Comparison of ENCODE assay signal across 16 mouse cellular contexts in the genomic region with DNA sequence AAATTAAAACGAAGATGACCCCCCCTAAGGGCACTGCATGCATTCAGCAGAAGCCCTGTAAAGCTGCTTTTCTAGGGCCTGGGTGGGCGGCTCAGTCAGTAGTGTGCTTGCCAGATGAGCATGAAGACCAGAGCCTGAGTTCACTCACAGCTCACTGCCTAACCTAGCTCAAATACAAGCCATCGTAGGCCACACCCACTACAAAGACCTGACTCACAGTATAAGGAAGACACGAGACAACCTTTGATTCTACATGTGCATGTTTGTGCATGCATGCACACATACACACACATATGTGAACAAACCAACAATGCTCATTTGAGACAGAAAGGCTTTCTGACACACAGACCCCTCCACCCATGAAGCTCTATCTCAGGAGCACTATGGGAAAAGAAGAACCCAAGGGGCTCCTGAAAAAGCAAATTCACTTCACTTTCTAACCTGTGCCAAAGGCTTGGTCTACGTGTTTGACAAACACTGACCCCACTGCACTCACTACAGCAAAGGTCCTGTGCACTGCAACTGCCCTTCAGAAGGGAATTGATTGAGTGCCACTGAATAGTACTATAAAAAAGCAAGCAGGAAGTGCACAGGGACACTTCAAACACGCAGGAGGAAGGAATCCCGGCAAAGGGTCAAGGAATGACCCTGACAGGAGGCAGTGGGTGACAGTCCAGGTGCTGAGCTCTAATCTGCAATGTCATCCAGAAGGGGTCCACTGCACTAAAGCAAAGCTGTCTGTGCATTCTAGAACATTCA. TPM values are rescaled to one million over a fixed set of nuclear protein-coding genes. Genes with fewer than 3 reads are reported as not detected.
"Had no signal": no experiment of that assay in that cellular context is flagged by ENCODE, and none has a peak within 500 bp of the region (broad histone marks: within the 10 kb centered on the region; RNA-seq: fewer than 3 reads in every experiment).

No protein-coding gene starts in this region.

- H3K27ac ChIP-seq: kidney, embryonic 15.5 days; left cerebral cortex, adult 2 months; limb, embryonic 15.5 days; midbrain, embryonic 15.5 days; neural tube, embryonic 12.5 days had no signal

- H3K4me1 ChIP-seq: limb, embryonic 15.5 days had no signal

- H3K4me2 ChIP-seq: kidney, embryonic 15.5 days; limb, embryonic 15.5 days; midbrain, embryonic 11.5 days; midbrain, embryonic 15.5 days; neural tube, embryonic 12.5 days had no signal

- H3K9me3 ChIP-seq: kidney, embryonic 15.5 days; limb, embryonic 15.5 days; midbrain, embryonic 15.5 days; neural tube, embryonic 12.5 days had no signal

- DNase-seq: kidney, adult 18-20 months; kidney, postnatal 14 days; lung, adult 18-20 months; lung, postnatal 36 days; spleen, adult 18-20 months; thymus, postnatal 4 days had no signal

- H3K4me3 ChIP-seq: kidney, embryonic 15.5 days; left cerebral cortex, adult 2 months; limb, embryonic 15.5 days; midbrain, embryonic 15.5 days; neural tube, embryonic 12.5 days had no signal

- H3K27me3 ChIP-seq: kidney, embryonic 15.5 days; limb, embryonic 15.5 days; midbrain, embryonic 15.5 days; neural tube, embryonic 12.5 days had no signal

- H3K36me3 ChIP-seq: kidney, embryonic 15.5 days; midbrain, embryonic 15.5 days; neural tube, embryonic 12.5 days had no signal

- ATAC-seq: midbrain, embryonic 15.5 days had no signal

- H3K9ac ChIP-seq: kidney, embryonic 15.5 days; limb, embryonic 15.5 days; midbrain, embryonic 15.5 days; neural tube, embryonic 12.5 days had no signal

RNA-seq across cellular contexts. Expression of gene Aanat, which starts 20.8 kb away (rescaled TPM):
- polyA plus RNA-seq: kidney, embryonic 15.5 days; large intestine, adult 2 months; limb, embryonic 15.5 days; lung, embryonic 16.5 days; midbrain, embryonic 11.5 days; neural tube, embryonic 12.5 days; stomach, embryonic 14.5 days; thymus, postnatal 0 days had no signal
